Mouse (Mus musculus): Measurements from ENCODE around the gene Mfn2.

- TF ChIP-seq GATA1 (IDR thresholded peaks at IDR 0.05; ENCODE audit: borderline replicate concordance, low read length) (no peak), FLI1 (IDR thresholded peaks at IDR 0.05; ENCODE audit: low read length) (no peak)
Measured at GRCm38 (mm10) chr4:147890341-147890740, 14.2 kb downstream of the Mfn2 start.

Data from megakaryocyte, embryonic 14.5 days (primary cell).